Mouse (Mus musculus) stomach, postnatal 0 days (tissue): ENCODE results near the gene Zfp609.

Experiments used
- CTCF ChIP-seq: IDR thresholded peaks from 2 replicates; pipeline ENCODE4 v1.5.1; 2016; ENCODE audit warnings: antibody characterized with exemption, low read depth, mild to moderate bottlenecking, moderate library complexity
- EP300 ChIP-seq: optimal IDR thresholded peaks from 2 replicates; pipeline ENCODE3; 2016; ENCODE audit warnings: antibody characterized with exemption

- TF ChIP-seq CTCF (no peak), EP300 (no peak)
Measured at GRCm38 (mm10) chr9:65724471-65725290, 102.7 kb downstream of the Zfp609 start.
